Mouse (Mus musculus) myocyte (in vitro differentiated cells): Measurements from ENCODE around the gene Cpn2. TPM values are rescaled to one million over a fixed set of nuclear protein-coding genes. Genes with fewer than 3 reads are reported as not detected.

Source experiments
- H3K27me3 ChIP-seq: one replicate; pipeline ENCODE4 v1.6.1; 2011; ENCODE audit not compliant: control insufficient read depth, insufficient read depth, insufficient read length
- H3K36me3 ChIP-seq: one replicate; pipeline ENCODE4 v1.6.1; 2011; ENCODE audit not compliant: control insufficient read depth, insufficient read depth
- H3K4me2 ChIP-seq: one replicate; pipeline ENCODE4 v1.6.1; 2011; ENCODE audit warnings: low read depth, control low read depth
- H3K4me3 ChIP-seq: one replicate; pipeline ENCODE4 v1.5.1; 2011; ENCODE audit warnings: mild to moderate bottlenecking, control low read depth, moderate library complexity
- H3K79me2 ChIP-seq: one replicate; pipeline ENCODE4 v1.6.1; 2011; ENCODE audit not compliant: control insufficient read depth, insufficient read depth
- H3ac ChIP-seq: one replicate; pipeline ENCODE4 v1.6.1; 2011; ENCODE audit not compliant: control insufficient read depth, insufficient read length
- CEBPB ChIP-seq: IDR thresholded peaks from 2 replicates; pipeline ENCODE4 v1.6.1; 2011; ENCODE audit warnings: mild to moderate bottlenecking, moderate library complexity; ENCODE audit not compliant: poor library complexity, insufficient read depth, severe bottlenecking
- E2F4 ChIP-seq: IDR thresholded peaks from one replicate; pipeline ENCODE4 v1.6.1; 2011; ENCODE audit warnings: mild to moderate bottlenecking, control low read depth, moderate library complexity; ENCODE audit not compliant: insufficient read depth
- MAX ChIP-seq: IDR thresholded peaks from one replicate; pipeline ENCODE4 v1.6.1; 2011; ENCODE audit warnings: low read depth, mild to moderate bottlenecking, control low read depth
- MYOD1 ChIP-seq, 3 experiments: IDR thresholded peaks; one replicate each; pipeline ENCODE4 v1.6.1; 2011; ENCODE audit warnings: control low read depth in 2 of 3, low read depth in 2 of 3, mild to moderate bottlenecking in 2 of 3, moderate library complexity in 1 of 3; ENCODE audit not compliant: insufficient read length in 2 of 3, control insufficient read depth in 1 of 3
- MYOG ChIP-seq, 3 experiments: IDR thresholded peaks; one replicate each; pipeline ENCODE4 v1.6.1; 2011; ENCODE audit warnings: control low read depth in 2 of 3, low read depth in 2 of 3, mild to moderate bottlenecking in 2 of 3; ENCODE audit not compliant: insufficient read length in 2 of 3, control insufficient read depth in 1 of 3, insufficient read depth in 1 of 3
- POLR2A ChIP-seq: IDR thresholded peaks from one replicate; pipeline ENCODE4 v1.6.1; 2011; ENCODE audit warnings: low read depth, mild to moderate bottlenecking, control low read depth, moderate library complexity; ENCODE audit not compliant: insufficient read length
- POLR2AphosphoS2 ChIP-seq: IDR thresholded peaks from one replicate; pipeline ENCODE4 v1.6.1; 2011; ENCODE audit warnings: low read depth, control low read depth; ENCODE audit not compliant: insufficient read length
- TCF12 ChIP-seq: IDR thresholded peaks from one replicate; pipeline ENCODE4 v1.6.1; 2011; ENCODE audit warnings: mild to moderate bottlenecking, control low read depth; ENCODE audit not compliant: poor library complexity, insufficient read depth, severe bottlenecking
- TCF3 ChIP-seq: IDR thresholded peaks from one replicate; pipeline ENCODE4 v1.6.1; 2011; ENCODE audit warnings: low read depth, control low read depth; ENCODE audit not compliant: insufficient read length
- USF1 ChIP-seq: IDR thresholded peaks from one replicate; pipeline ENCODE4 v1.6.1; 2011; ENCODE audit warnings: low read depth, mild to moderate bottlenecking, control low read depth, moderate library complexity
- polyA plus RNA-seq: library from polyadenylated mRNA; unstranded; fragments of >200 nt; fragmentation: generic; extraction: Trizol; gene quantifications from one replicate; pipeline ENCODE4 v1.2.1, GENCODE M21; 2012; ENCODE audit warnings: missing spikeins

Cpn2 gene
- polyA plus RNA-seq, 1 experiment, result not detected

DNA sequence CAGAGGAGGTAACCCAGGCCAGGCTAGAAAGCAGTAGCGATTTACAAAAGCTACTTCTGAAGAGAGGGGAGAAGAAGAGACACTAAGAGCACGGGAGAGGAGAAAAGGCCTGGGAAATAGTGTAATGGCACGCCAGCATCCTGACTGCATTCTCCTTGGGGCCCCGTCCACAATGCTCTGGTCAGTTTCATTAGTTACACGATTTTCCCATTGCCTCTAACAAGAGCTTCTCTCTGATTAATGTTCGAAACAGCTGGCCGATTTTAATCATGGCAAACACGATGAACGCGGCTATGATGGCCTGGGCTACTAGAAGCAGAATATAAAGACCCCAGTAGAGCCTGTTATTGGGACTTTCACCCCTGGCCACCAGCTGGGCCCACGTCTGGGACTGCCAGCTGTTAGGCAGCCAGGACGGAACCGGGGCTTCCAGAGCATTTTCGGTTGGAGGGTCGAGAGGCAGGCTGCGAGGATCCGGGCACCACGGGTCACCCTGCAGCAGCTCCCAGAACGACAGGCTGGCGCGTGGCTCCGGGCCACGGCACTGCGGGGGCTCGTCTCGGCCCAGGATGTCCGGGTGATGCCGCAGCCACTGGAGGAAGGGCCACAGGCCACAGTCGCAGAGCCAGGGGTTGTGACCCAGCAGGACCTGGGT is 40.8 kb upstream of the Cpn2 start:
- Histone ChIP-seq H3K4me2 (no peak overlapping the region), H3K27me3 (no peaks in the 10 kb centered on the region), H3K4me3 (no peak overlapping the region), H3ac (no peak overlapping the region), H3K36me3 (peaks cover 24% of the 10 kb centered on the region), H3K79me2 (no peaks in the 10 kb centered on the region)
- TF ChIP-seq MAX, result no peak

DNA sequence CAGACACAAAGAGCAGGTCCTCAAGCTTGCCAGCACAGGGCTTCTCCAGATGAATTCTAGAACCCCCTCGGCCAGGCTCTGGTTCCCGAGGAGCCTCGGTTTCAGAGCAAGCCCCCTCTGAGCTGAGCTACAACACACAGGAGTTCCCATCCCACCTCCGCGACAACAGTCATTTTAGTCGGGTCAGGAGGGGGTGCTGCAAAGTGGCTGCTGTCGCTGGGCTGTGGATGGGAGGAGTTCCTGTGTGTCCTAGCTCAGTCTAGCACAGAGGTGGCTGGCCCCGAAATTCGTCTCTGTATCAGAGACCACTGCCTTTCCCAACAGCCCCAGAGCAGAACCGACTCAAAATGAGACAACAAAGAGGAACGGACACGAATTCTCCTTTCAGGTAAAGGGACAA is 40.0 kb upstream of the Cpn2 start:
- H3ac ChIP-seq, result no peak overlapping the region
- no peaks in the 10 kb centered on the region for H3K27me3 ChIP-seq

DNA sequence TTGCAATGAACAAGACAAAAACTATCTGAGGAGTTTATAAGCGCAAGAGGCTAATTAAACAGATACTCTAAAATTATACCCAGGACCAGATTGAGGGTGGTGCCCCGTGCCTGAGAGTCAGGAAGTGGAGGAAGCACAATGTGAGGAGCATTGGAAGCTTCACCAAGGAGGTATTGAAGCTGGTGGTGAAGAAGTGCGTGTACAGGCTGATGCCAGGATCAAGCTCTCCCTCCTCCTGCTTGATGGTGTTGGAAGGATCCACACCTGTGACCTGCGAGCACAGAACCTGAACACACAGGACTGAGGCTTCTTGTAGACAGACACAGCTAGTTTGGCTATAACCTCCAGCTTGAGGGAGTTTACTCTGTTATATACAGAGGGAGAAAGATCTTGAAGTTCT is 38.8 kb upstream of the Cpn2 start:
- Histone ChIP-seq H3ac (no peak overlapping the region), H3K36me3 (peaks cover 6% of the 10 kb centered on the region), H3K4me3 (no peak overlapping the region), H3K79me2 (no peaks in the 10 kb centered on the region), H3K27me3 (no peaks in the 10 kb centered on the region), H3K4me2 (no peak overlapping the region)
- TF ChIP-seq USF1 (no peak), E2F4 (no peak), MYOG (IDR thresholded peaks at IDR 0.05; ENCODE audit: control insufficient read depth in 1 of 3, insufficient read depth in 1 of 3, insufficient read length in 2 of 3, low read depth in 2 of 3) (no peak), MAX (no peak), TCF12 (no peak), TCF3 (no peak), MYOD1 (IDR thresholded peaks at IDR 0.05; ENCODE audit: control insufficient read depth in 1 of 3, insufficient read length in 2 of 3, low read depth in 2 of 3) (no peak), POLR2AphosphoS2 (peak; percentile 74)

More for the DNA sequence above, 40.0 kb upstream of the Cpn2 start:
- Histone ChIP-seq H3K4me2 (no peak overlapping the region), H3K4me3 (no peak overlapping the region), H3K36me3 (peaks cover 18% of the 10 kb centered on the region), H3K79me2 (no peaks in the 10 kb centered on the region)
- TF ChIP-seq MAX (no peak), POLR2AphosphoS2 (peak; percentile 21)

DNA sequence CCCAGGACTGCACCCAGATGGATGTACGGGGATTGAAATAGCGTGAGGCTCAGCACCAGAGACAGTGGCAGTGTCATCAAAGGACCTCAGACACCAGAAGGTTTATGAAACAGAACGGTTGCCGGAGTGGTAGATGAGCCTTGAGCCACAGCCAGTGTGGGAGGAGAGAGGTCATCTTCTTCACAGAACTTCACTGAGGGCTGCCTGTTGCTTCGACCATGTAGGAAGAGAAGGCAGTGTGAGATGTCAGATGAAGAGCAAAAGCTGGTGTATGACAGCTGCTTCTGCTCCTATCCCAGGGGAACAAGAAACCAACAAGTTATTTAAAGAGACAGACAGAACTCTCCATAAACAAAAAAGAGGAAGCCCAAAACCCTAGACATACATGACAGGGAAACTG is 36.9 kb upstream of the Cpn2 start:
- no peak overlapping the region for H3K4me2 ChIP-seq
- H3K27me3 ChIP-seq, result no peaks in the 10 kb centered on the region
- no peak overlapping the region for H3K4me3 ChIP-seq
- peaks cover 2% of the 10 kb centered on the region for H3K36me3 ChIP-seq
- TF ChIP-seq TCF3 (no peak), MYOD1 (IDR thresholded peaks at IDR 0.05; ENCODE audit: control insufficient read depth in 1 of 3, insufficient read length in 2 of 3, low read depth in 2 of 3) (peak in 2 of 3 experiments; percentile 26 to 28), MYOG (IDR thresholded peaks at IDR 0.05; ENCODE audit: control insufficient read depth in 1 of 3, insufficient read depth in 1 of 3, insufficient read length in 2 of 3, low read depth in 2 of 3) (peak in 1 of 3 experiments; percentile 27)
- H3K79me2 ChIP-seq, result no peaks in the 10 kb centered on the region
- H3ac ChIP-seq, result no peak overlapping the region

DNA sequence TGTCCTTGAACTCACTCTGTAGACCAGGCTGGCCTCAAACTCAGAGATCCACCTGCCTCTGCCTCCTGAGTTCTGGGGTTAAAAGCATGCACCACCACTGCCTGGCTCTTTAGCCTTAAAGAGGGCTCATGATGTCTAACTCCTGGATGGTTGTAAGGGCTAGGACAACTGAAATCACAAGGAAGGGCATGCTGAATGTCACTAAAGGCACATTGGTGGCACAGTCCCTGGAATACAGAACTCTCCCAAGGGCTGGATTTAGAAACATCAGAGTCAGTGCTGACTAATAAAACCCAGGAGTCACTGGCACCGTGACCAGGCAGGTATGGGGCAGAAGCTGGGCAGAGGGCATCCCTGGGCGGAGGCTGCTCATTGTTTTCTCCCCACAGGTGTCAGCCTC is 36.1 kb upstream of the Cpn2 start:
- no peaks in the 10 kb centered on the region for H3K79me2 ChIP-seq
- no peaks in the 10 kb centered on the region for H3K36me3 ChIP-seq
- no peak overlapping the region for H3K4me2 ChIP-seq
- TF ChIP-seq CEBPB (no peak), E2F4 (no peak), POLR2A (no peak), POLR2AphosphoS2 (peak; percentile 15), MYOD1 (IDR thresholded peaks at IDR 0.05; ENCODE audit: control insufficient read depth in 1 of 3, insufficient read length in 2 of 3, low read depth in 2 of 3) (no peak)
- no peak overlapping the region for H3K4me3 ChIP-seq
- no peaks in the 10 kb centered on the region for H3K27me3 ChIP-seq
- no peak overlapping the region for H3ac ChIP-seq

DNA sequence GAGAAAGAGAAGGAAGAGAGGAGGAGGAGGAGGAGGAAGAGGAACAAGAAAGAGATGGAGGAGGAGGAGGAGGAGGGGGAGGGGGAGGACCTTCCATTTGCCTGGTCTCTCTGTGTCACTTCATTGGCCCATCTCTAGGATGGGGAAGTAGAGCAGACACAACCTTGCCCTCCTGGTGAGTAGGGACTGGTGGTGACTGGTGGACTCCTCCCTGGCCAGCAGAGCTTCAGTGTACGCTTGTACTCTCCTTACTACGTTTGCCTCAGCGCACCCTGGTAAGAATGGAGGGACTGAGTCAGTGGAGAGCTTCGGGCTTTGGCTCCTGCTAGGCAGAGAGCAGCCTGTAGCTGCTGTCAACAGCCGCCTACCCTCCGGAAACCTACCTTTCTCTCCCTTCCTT is 35.4 kb upstream of the Cpn2 start:
- H3K4me3 ChIP-seq, result no peak overlapping the region
- no peak overlapping the region for H3K4me2 ChIP-seq
- H3K79me2 ChIP-seq, result no peaks in the 10 kb centered on the region
- H3ac ChIP-seq, result no peak overlapping the region
- no peaks in the 10 kb centered on the region for H3K27me3 ChIP-seq
- H3K36me3 ChIP-seq, result no peaks in the 10 kb centered on the region
- TF ChIP-seq USF1 (no peak), POLR2AphosphoS2 (peak; percentile 37)
